Mouse (Mus musculus) neural tube, embryonic 14.5 days (tissue): ENCODE data around the gene Gal3st2. TPM values are rescaled to one million over a fixed set of nuclear protein-coding genes. Genes with fewer than 3 reads are reported as not detected.
"Not testable (repeated sequence)": the region's sequence is repeated elsewhere in the genome, so short reads cannot be mapped to it uniquely, and the experiment has no call there.

Experiments used
- ATAC-seq: fragments of 200-750 bp; cut with Nextera tagmentation; 2 replicates; pipeline ENCODE4 v1.8.0; 2017; ENCODE audit warnings: low read depth, mild to moderate bottlenecking, moderate TSS enrichment, moderate library complexity
- H3K27ac ChIP-seq: fragments of 300-500 bp; sonication (generic); 2 replicates; pipeline ENCODE4 v1.5.1; 2014; ENCODE audit warnings: low read depth, mild to moderate bottlenecking, control low read depth, low read length, moderate library complexity, mixed read lengths
- H3K27me3 ChIP-seq: fragments of 300-500 bp; sonication (generic); 2 replicates; pipeline ENCODE4 v1.6.1; 2014; ENCODE audit warnings: low read length; ENCODE audit not compliant: control insufficient read depth, insufficient read depth
- H3K36me3 ChIP-seq: fragments of 300-500 bp; sonication (generic); 2 replicates; pipeline ENCODE4 v1.6.1; 2014; ENCODE audit warnings: low read length, mixed read lengths; ENCODE audit not compliant: control insufficient read depth, insufficient read depth
- H3K4me1 ChIP-seq: fragments of 300-500 bp; sonication (generic); 2 replicates; pipeline ENCODE4 v1.6.1; 2014; ENCODE audit warnings: low read length; ENCODE audit not compliant: control insufficient read depth, insufficient read depth
- H3K4me2 ChIP-seq: fragments of 300-500 bp; sonication (generic); 2 replicates; pipeline ENCODE4 v1.6.1; 2014; ENCODE audit warnings: mild to moderate bottlenecking, low read depth, low read length, control low read depth
- H3K4me3 ChIP-seq: fragments of 300-500 bp; sonication (generic); 2 replicates; pipeline ENCODE4 v1.5.1; 2014; ENCODE audit warnings: low read depth, low read length, control low read depth, mixed read lengths
- H3K9ac ChIP-seq: fragments of 300-500 bp; sonication (generic); replicated peaks from 2 replicates; pipeline ENCODE4 v1.6.1; 2014; ENCODE audit warnings: low read depth, mild to moderate bottlenecking, control low read depth, low read length, mixed read lengths
- H3K9me3 ChIP-seq: fragments of 300-500 bp; sonication (generic); 2 replicates; pipeline ENCODE4 v1.6.1; 2016; ENCODE audit warnings: low read length; ENCODE audit not compliant: control insufficient read depth
- WGBS: fragments of 180-500 bp; shearing (Covaris S2); extraction: QIAGEN DNeasy Blood & Tissue Kit; methylation state at CpG from one replicate; pipeline ENCODE4 v1.1.7; 2014; 5-methylcytosine and 5-hydroxymethylcytosine counted together
- polyA plus RNA-seq: library from polyadenylated mRNA; unstranded; fragments of >200 nt; fragmentation: Nextera tagmentation; extraction: Ambion mirVana; gene quantifications from 2 replicates; pipeline ENCODE4 v1.2.1, GENCODE M21; 2014

Gene Gal3st2
- polyA plus RNA-seq, 1 experiment from 2014 or later = not detected

DNA sequence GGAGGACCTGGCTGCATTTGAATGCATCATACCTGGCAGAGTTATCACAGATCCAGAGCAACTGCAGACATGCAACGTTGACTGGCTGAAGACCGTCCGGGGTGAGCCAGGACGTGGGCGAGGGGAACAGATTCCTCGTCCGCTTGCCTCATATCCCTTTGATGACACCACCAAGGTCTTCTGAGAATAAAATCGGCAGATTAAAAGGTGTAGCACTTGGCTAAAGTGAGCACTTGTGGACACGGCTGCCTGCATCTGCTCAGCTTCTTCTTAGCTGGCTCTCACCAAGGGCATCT is 34.6 kb upstream of the Gal3st2 start:
- peak overlapping the region; percentile 66; the same call in 1 of the 2 replicates for H3K4me2 ChIP-seq
- no peaks in the 10 kb centered on the region for H3K27me3 ChIP-seq
- no peak overlapping the region for H3K27ac ChIP-seq
- 0 out of 2 replicates have a peak overlapping the region, but pooled peaks have one; percentile 53 for H3K9ac ChIP-seq
- H3K4me1 ChIP-seq = peaks cover 10% of the 10 kb centered on the region; the same call in 1 of the 2 replicates
- 96% methylated on average over 9 of the region's 9 CpGs for whole genome bisulfite sequencing
- H3K36me3 ChIP-seq = no peaks in the 10 kb centered on the region
- ATAC-seq = no peak
- no peaks in the 10 kb centered on the region for H3K9me3 ChIP-seq
- H3K4me3 ChIP-seq = no peak overlapping the region

DNA sequence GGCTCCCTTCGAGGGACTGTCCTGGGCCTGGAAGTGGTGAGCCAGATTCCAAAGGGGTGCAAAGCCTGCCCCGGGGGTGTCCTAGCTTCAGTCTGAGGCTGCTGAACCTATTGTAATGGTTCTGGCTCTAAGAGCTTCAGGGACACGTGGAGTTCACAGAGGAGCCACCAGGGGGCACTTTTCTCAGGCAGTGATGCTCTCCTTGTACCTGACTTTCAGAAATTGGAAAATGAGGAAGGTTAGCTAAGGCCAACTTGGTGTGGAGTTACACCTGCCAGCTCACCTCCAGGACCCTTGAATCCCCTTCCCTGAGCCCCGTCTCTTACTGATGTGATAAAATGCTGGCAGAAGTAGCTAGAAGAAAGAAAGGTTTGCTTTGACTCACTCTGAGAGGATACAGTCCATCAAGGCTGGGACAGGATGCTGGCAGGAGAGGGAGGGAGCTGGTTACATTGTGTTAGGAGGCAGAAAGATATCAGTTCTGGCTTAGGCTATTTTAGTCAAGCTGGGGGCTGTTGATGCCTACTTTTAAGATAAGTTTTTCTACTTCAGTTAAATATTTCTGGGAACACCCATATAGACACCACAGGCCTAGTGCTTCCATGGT is 28.2 kb upstream of the Gal3st2 start:
- WGBS = 91% methylated on average over 1 of the region's 4 CpGs
- H3K4me1 ChIP-seq, H3K36me3 ChIP-seq, ATAC-seq, H3K4me2 ChIP-seq, H3K27me3 ChIP-seq, H3K27ac ChIP-seq, H3K9ac ChIP-seq, H3K9me3 ChIP-seq, H3K4me3 ChIP-seq: not testable (repeated sequence)

DNA sequence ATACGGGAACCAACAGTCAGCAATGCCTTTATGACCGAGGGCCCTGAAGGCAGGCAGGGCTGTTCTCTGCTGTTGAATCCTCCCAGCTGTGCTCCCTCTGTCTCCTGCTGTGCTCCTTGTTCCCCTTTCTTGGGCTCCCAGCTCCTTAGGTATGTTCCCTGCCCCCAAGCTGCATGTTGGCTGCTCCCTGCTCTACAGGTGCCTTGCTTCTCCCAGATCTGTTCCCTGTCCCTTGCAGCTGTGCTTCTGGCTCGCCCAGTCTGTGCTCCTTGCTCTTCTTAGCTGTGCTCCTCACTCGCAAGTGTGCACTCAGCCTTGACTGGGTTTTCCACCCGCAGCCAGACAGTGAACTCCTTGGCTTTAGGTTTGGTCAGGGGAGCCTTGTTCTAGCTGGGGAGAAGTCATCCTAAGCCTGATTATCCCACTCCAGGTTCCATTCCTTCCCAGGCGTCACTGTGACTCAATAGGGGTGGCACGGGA is 26.4 kb upstream of the Gal3st2 start:
- Histone ChIP-seq H3K4me1 (no peaks in the 10 kb centered on the region), H3K36me3 (peaks cover 3% of the 10 kb centered on the region; the same call in 1 of the 2 replicates), H3K9ac (no peak overlapping the region), H3K27ac (no peak overlapping the region), H3K9me3 (no peaks in the 10 kb centered on the region), H3K27me3 (no peaks in the 10 kb centered on the region), H3K4me3 (no peak overlapping the region), H3K4me2 (no peak overlapping the region)
- no peak for ATAC-seq
- 86% methylated on average over 7 of the region's 7 CpGs for WGBS

DNA sequence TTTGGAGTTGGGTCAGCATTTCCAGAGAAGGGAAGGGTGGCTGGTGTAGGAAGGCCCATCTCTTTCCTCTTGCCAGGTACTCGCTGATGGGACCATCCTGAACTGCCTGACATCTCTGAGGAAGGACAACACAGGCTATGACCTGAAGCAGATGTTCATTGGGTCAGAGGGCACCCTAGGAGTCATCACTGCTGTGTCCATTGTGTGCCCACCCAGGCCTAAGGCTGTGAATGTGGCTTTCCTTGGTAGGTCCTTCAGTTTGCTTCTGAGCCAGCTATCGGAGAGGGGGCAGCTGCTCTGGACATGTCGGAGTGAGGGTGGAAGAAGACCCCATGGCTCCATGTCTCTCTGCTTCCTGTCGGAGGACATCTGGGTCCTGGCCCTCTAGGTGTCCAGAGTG is 25.9 kb upstream of the Gal3st2 start:
- Histone ChIP-seq H3K4me1 (no peaks in the 10 kb centered on the region), H3K9me3 (no peaks in the 10 kb centered on the region), H3K27me3 (no peaks in the 10 kb centered on the region), H3K36me3 (peaks cover 3% of the 10 kb centered on the region; the same call in 1 of the 2 replicates), H3K4me2 (no peak overlapping the region), H3K27ac (no peak overlapping the region), H3K4me3 (no peak overlapping the region), H3K9ac (no peak overlapping the region)
- 97% methylated on average over 4 of the region's 4 CpGs for WGBS
- ATAC-seq = no peak; the same call in 1 of the 2 replicates

DNA sequence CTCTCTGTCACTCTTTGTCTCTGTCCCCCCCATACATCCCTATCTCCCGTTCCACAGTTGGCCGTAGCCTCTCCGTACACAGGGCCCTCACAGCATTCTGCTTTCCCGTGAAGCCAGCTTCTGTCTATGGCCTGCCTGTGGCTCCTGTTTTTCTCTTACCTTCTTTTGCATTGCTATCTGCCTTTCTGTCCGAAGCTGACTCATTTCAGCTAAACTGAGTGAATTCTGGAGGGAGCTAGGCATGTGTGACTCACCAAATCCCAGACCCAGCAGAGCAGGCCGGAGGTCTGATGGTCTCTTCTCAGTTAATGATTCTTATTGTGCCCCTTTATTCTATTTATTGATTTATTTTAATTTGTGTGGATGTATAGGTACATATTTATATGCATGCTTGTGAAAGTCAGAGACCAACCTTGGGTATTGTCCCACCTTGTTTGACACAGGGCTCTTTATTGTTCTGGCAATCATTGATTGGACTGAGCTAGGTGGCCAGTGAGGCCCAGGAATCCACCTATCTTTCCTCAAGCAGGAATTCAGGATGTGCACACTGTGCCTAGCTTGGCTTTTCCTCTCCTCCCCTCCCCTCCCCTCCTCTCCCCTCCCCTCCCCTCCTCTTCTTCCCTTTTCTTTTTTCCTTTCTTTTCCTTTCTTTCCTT is 25.1 kb upstream of the Gal3st2 start:
- Histone ChIP-seq H3K4me1 (no peaks in the 10 kb centered on the region), H3K27me3 (no peaks in the 10 kb centered on the region), H3K4me2 (no peak overlapping the region), H3K9ac (no peak overlapping the region), H3K4me3 (no peak overlapping the region), H3K27ac (no peak overlapping the region), H3K36me3 (peaks cover 3% of the 10 kb centered on the region; the same call in 1 of the 2 replicates), H3K9me3 (no peaks in the 10 kb centered on the region)
- no peak for ATAC-seq
- 92% methylated on average over 6 of the region's 6 CpGs for WGBS

DNA sequence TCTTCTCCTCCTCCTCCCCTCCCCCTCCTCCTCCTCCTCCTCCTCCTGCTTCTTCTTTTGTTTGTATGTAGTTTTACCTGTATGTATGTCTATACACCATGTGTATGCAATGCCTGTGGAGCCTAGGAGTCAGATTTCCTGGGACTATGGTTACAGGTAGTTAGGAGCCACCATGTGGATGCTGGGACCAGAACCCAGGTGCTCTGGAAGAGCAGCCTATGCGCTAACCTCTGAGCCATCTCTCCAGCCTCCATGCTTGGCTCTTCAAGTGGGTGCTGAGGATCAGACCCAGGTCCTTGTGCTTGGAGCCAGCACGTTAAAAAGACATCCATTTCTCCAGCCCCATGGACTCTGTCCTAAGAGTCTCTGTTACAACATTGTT is 24.6 kb upstream of the Gal3st2 start:
- Histone ChIP-seq H3K4me1 (no peaks in the 10 kb centered on the region), H3K4me2 (no peak overlapping the region), H3K9ac (no peak overlapping the region), H3K27me3 (no peaks in the 10 kb centered on the region), H3K36me3 (peaks cover 3% of the 10 kb centered on the region; the same call in 1 of the 2 replicates), H3K27ac (no peak overlapping the region), H3K9me3 (no peaks in the 10 kb centered on the region), H3K4me3 (no peak overlapping the region)
- ATAC-seq = no peak
- 97% methylated on average over 2 of the region's 2 CpGs for WGBS

DNA sequence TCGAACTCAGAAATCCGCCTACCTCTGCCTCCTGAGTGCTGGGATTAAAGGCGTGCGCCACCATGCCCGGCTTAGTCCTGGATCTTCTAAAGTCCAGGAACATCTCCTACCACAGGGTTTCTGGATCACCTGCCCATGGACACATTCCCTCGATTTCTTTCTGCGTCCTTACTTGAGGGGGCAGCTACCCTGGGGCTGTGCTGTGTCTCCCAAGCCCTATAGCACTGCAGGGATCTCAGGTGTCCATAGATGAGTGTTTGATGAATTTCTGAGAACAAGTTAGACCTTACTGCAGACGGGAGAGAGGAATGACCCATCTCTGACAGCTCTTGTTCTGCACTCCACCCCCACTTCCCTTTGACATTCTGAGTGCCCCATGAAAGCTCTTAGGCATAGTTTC is 23.8 kb upstream of the Gal3st2 start:
- H3K27ac ChIP-seq = no peak overlapping the region
- H3K36me3 ChIP-seq = peaks cover 3% of the 10 kb centered on the region; the same call in 1 of the 2 replicates
- H3K4me1 ChIP-seq = no peaks in the 10 kb centered on the region
- H3K4me3 ChIP-seq = no peak overlapping the region
- H3K4me2 ChIP-seq = no peak overlapping the region
- no peak overlapping the region for H3K9ac ChIP-seq
- no peaks in the 10 kb centered on the region for H3K9me3 ChIP-seq
- no peaks in the 10 kb centered on the region for H3K27me3 ChIP-seq
- ATAC-seq = no peak
- WGBS = 95% methylated on average over 8 of the region's 8 CpGs

DNA sequence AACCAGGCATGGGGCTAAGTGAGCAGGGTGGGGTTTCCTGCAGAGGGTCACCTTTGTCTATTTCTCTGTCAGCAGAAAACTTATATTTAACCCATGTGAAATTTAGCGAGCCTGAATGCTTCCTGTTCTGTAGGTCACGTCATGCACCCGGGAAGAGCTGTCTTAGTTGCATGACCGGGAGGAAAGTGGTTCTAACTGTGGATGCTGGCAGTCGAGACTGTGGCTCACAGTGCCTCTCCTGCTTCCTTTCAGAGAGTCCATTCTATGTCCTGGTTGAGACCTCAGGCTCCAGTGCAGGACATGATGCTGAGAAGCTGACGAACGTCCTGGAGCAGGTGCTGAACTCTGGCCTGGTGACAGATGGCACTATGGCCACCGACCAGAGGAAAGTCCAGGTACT is 22.5 kb upstream of the Gal3st2 start:
- not testable (repeated sequence) for H3K4me1 ChIP-seq, H3K9ac ChIP-seq, H3K27ac ChIP-seq, ATAC-seq, H3K4me3 ChIP-seq, H3K4me2 ChIP-seq, H3K36me3 ChIP-seq, H3K9me3 ChIP-seq, H3K27me3 ChIP-seq
- 95% methylated on average over 7 of the region's 8 CpGs for WGBS

DNA sequence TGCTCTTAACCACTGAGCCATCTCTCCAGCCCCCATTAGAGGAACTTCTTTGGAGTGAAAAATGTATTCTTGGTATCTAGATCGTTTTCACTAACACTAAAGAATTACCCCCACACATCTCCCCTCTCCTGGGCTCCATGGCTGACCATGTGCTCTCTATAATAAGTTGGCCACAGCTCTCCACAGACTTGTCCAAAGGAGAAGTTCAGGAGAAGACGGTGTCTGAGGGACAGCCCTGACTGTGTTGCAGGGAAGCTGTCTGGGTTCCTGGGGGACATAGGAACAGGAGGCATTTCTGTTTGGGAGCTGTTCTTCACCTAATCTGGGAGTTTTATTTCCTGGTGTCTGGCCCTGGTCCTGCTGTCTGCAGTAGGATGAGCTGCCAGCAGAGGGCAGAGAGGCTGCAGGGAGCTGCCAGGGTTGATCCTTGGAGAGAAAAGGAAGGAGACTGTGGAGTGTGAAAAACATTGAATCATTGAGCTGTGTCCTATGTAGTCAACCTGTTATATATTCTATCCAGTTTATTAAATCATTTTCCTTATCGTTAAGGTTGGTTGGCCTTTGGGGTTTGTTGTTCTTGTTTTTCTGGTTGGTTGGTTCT is 15.2 kb upstream of the Gal3st2 start:
- H3K4me2 ChIP-seq, H3K36me3 ChIP-seq, H3K9me3 ChIP-seq, H3K4me3 ChIP-seq, H3K4me1 ChIP-seq, H3K9ac ChIP-seq, H3K27ac ChIP-seq, H3K27me3 ChIP-seq: not testable (repeated sequence)
- whole genome bisulfite sequencing = 71% methylated on average over 1 of the region's 3 CpGs
- peak; percentile 82 for ATAC-seq
